Mouse (Mus musculus) ES-E14 (cell line): Measurements from ENCODE around the gene Ppp1r9a. TPM values are rescaled to one million over a fixed set of nuclear protein-coding genes. Genes with fewer than 3 reads are reported as not detected.

Experiments used
- DNase-seq: peaks from one replicate; pipeline ENCODE4 v3.0.0-alpha.2; 2013; ENCODE audit warnings: low read depth, low spot score
- H3K27ac ChIP-seq: 2 replicates; pipeline ENCODE4 v1.5.1; 2012; ENCODE audit warnings: low read depth, mild to moderate bottlenecking, low read length, moderate library complexity, mixed read lengths; ENCODE audit not compliant: poor library complexity, insufficient read depth, severe bottlenecking
- H3K36me3 ChIP-seq: 2 replicates; pipeline ENCODE4 v1.6.1; 2012; ENCODE audit warnings: mild to moderate bottlenecking, low read length, moderate library complexity, mixed read lengths; ENCODE audit not compliant: control insufficient read depth, poor library complexity, insufficient read depth, severe bottlenecking
- H3K4me1 ChIP-seq, 2 experiments: fragments of 150-350 bp in 1 of 2; sonication (generic) in 1 of 2; 2 replicates each; pipeline ENCODE4 v1.6.1; 2012; ENCODE audit warnings: low read length in 2 of 2, mild to moderate bottlenecking in 1 of 2, mixed read lengths in 1 of 2; ENCODE audit not compliant: control insufficient read depth in 2 of 2, insufficient read depth in 2 of 2, poor library complexity in 1 of 2
- H3K4me3 ChIP-seq, 2 experiments: fragments of 150-350 bp in 1 of 2; sonication (generic) in 1 of 2; 2 replicates each; pipeline ENCODE4 v1.5.1; 2012; ENCODE audit warnings: low read length in 2 of 2, low read depth in 1 of 2, mild to moderate bottlenecking in 1 of 2, mixed read lengths in 1 of 2; ENCODE audit not compliant: insufficient read depth in 1 of 2, poor library complexity in 1 of 2, severe bottlenecking in 1 of 2
- H3K9ac ChIP-seq: 2 replicates; pipeline ENCODE4 v1.6.1; 2012; ENCODE audit warnings: low read depth, mild to moderate bottlenecking, low read length, mixed read lengths; ENCODE audit not compliant: poor library complexity, insufficient read depth, severe bottlenecking
- H3K9me3 ChIP-seq: fragments of 150-350 bp; sonication (generic); 2 replicates; pipeline ENCODE4 v1.6.1; 2012; ENCODE audit warnings: low read depth, mild to moderate bottlenecking, low read length; ENCODE audit not compliant: control insufficient read depth, insufficient read depth
- CHD2 ChIP-seq: IDR thresholded peaks from 2 replicates; pipeline ENCODE4 v1.6.1; 2014; ENCODE audit warnings: mild to moderate bottlenecking, low read depth, low read length, inconsistent platforms
- HCFC1 ChIP-seq: IDR thresholded peaks from 2 replicates; pipeline ENCODE4 v1.6.1; 2012; ENCODE audit warnings: low read length, inconsistent platforms, borderline replicate concordance; ENCODE audit not compliant: insufficient read depth
- MAFK ChIP-seq: IDR thresholded peaks from 2 replicates; pipeline ENCODE4 v1.6.1; 2014; ENCODE audit warnings: mild to moderate bottlenecking, low read depth, low read length, inconsistent platforms; ENCODE audit not compliant: insufficient read depth
- ZC3H11A ChIP-seq: IDR thresholded peaks from 2 replicates; pipeline ENCODE4 v1.6.1; 2012; ENCODE audit warnings: low read depth, mild to moderate bottlenecking, inconsistent platforms, low read length, borderline replicate concordance
- ZNF384 ChIP-seq: IDR thresholded peaks from 2 replicates; pipeline ENCODE4 v1.6.1; 2012; ENCODE audit warnings: low read depth, low read length, inconsistent platforms
- in situ Hi-C, 2 experiments: fragments of 600-800 bp; cut with MboI; formaldehyde crosslinking; loops; one replicate each; pipeline ENCODE4 v1.15.1; 2025; ENCODE audit warnings: low sequenced_read_pairs in 2 of 2, inconsistent platforms in 1 of 2; ENCODE audit not compliant: unreplicated experiment in 2 of 2
- total RNA-seq: library from RNA; depleted of rRNA; stranded (reverse); fragments of 300-350 nt; gene quantifications from 2 replicates; pipeline ENCODE4 v1.2.3, GENCODE M21; 2012

The Ppp1r9a gene
- total RNA-seq, 1 experiment: 22.2 TPM

GRCm38 (mm10) chr6:5149941-5150340 is 247.2 kb downstream of the Ppp1r9a start:
- in situ Hi-C loops: no loop called here
- H3K9me3 ChIP-seq: no peaks in the 10 kb centered on the region
- H3K4me3 ChIP-seq: no peak overlapping the region
- H3K36me3 ChIP-seq: no peaks in the 10 kb centered on the region; the same call in 1 of the 2 replicates
- no peak overlapping the region for H3K9ac ChIP-seq
- TF ChIP-seq HCFC1: no peak
- TF ChIP-seq CHD2: no peak
- no peak for TF ChIP-seq MAFK
- no peak for TF ChIP-seq ZNF384
- no peak for TF ChIP-seq ZC3H11A
- DNase-seq: no peak
- H3K4me1 ChIP-seq: no peaks in the 10 kb centered on the region
- H3K27ac ChIP-seq: no peak overlapping the region

DNA sequence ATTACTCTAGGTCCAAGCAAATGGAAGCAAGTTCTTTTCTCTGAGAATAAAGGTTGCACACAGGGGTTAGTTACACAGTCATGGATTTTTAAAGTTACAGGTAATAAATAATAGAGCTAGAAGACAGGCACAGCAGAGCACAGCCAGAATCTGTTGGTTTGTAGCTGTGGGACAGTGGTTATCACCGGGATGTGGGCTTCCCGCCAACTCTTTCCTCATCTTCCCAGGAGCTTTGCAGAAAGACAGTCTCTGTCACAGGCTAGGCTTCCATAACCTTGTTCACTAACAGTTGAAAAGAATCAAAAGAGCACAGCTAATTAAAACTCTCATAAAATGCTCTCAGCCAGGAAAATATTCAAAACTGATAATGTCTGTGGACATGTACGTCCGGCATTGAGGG is 248.5 kb downstream of the Ppp1r9a start:
- Histone ChIP-seq H3K9me3 (no peaks in the 10 kb centered on the region), H3K27ac (no peak overlapping the region), H3K4me3 (no peak overlapping the region), H3K4me1 (no peaks in the 10 kb centered on the region), H3K9ac (no peak overlapping the region), H3K36me3 (no peaks in the 10 kb centered on the region; the same call in 1 of the 2 replicates)
- no peak for DNase-seq
- in situ Hi-C loops: no loop called here
- TF ChIP-seq ZNF384 (no peak), HCFC1 (no peak), CHD2 (no peak), MAFK (no peak), ZC3H11A (no peak)

DNA sequence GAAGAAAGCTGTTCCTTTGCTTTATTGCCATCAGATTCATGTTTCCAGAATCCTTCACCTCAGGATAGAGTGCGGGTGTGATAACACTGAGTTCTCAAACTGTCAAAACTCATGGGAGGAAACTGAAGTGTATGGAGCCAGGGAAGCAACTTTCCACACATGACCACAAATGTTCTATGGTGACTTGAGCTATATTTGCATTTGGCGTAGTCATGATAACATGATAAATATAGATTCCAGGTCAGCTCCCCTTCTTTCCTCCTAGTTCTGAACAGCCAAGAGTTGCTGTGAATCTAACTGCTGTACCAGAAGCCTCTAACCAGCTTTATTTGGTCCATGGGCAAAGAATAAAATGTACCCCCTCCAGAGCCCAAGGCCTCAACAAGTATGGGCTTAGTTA is 249.5 kb downstream of the Ppp1r9a start:
- in situ Hi-C loops: no loop called here
- Histone ChIP-seq H3K4me1 (no peaks in the 10 kb centered on the region), H3K4me3 (no peak overlapping the region), H3K27ac (no peak overlapping the region), H3K9ac (no peak overlapping the region), H3K9me3 (no peaks in the 10 kb centered on the region), H3K36me3 (no peaks in the 10 kb centered on the region; the same call in 1 of the 2 replicates)
- DNase-seq: no peak
- TF ChIP-seq MAFK (no peak), HCFC1 (no peak), ZC3H11A (no peak), CHD2 (no peak), ZNF384 (no peak)

- peaks cover 3% of the 10 kb centered on the region for H3K36me3 ChIP-seq
- H3K27ac ChIP-seq: no peak overlapping the region
- TF ChIP-seq CHD2: no peak
- no peak overlapping the region for H3K4me3 ChIP-seq
- H3K9me3 ChIP-seq: no peaks in the 10 kb centered on the region
- no peaks in the 10 kb centered on the region for H3K4me1 ChIP-seq
- in situ Hi-C loops: no loop called here
- no peak for DNase-seq
- no peak overlapping the region for H3K9ac ChIP-seq
Measured at GRCm38 (mm10) chr6:5154786-5155185, 252.1 kb downstream of the Ppp1r9a start.

- in situ Hi-C loops: no loop called here
- no peak for TF ChIP-seq HCFC1
- TF ChIP-seq ZC3H11A: no peak
- TF ChIP-seq CHD2: no peak
- no peak for TF ChIP-seq ZNF384
- TF ChIP-seq MAFK: no peak
- Histone ChIP-seq H3K36me3 (peaks cover 5% of the 10 kb centered on the region), H3K4me1 (no peaks in the 10 kb centered on the region), H3K4me3 (no peak overlapping the region), H3K27ac (no peak overlapping the region), H3K9me3 (no peaks in the 10 kb centered on the region), H3K9ac (no peak overlapping the region)
- DNase-seq: no peak
Measured at GRCm38 (mm10) chr6:5155313-5155927, 252.7 kb downstream of the Ppp1r9a start.
